In genomic region chr2:84757026-84757682, GRCm38 (mm10) we compare ENCODE assay signal across 22 mouse cellular contexts. TPM values are rescaled to one million over a fixed set of nuclear protein-coding genes. Genes with fewer than 3 reads are reported as not detected.
A peak's percentile ranks its signal among the peaks of the same experiment; 100 is the strongest.
DNase-seq lines count a peak whose midpoint lies in the region; ATAC-seq and TF ChIP-seq lines count a peak whose summit lies in the region.
"Had no signal": no experiment of that assay in that cellular context is flagged by ENCODE, and none has a peak within 500 bp of the region (broad histone marks: within the 10 kb centered on the region; RNA-seq: fewer than 3 reads in every experiment).

No protein-coding gene starts in this region.

- no peak for DNase-seq in kidney, adult 2 months
- DNase-seq in kidney, adult 9 months = no peak
- DNase-seq in ZHBTc4 (ENCODE audit: low read depth, low spot score) = peak; percentile 71
- DNase-seq in gastrocnemius, adult 2 months = no peak
- no peak for DNase-seq in urinary bladder, adult 18-20 months (ENCODE audit: low spot score in 2 of 2)
- DNase-seq in layer of hippocampus, adult 18-20 months (ENCODE audit: low spot score in 2 of 2) = no peak
- DNase-seq: adrenal gland, postnatal 10 days; cerebellum, adult 11-12 months; cerebellum, adult 9-10 months; cerebellum, postnatal 36 days; forebrain, postnatal 0 days; gastrocnemius, postnatal 25 days; heart, adult 11 months; heart, postnatal 4 days had no signal

- no peak for TF ChIP-seq POLR2A in kidney, adult 2 months (IDR thresholded peaks at IDR 0.05; ENCODE audit: low read depth, low read length)

- ATAC-seq in megakaryocyte, adult 5-6 weeks (ENCODE audit: poor library complexity, severe bottlenecking) = 0 out of 2 replicates have a peak, but pooled peaks have one; percentile 37
- ATAC-seq: forebrain, embryonic 13.5 days; forebrain, postnatal 0 days; Patski had no signal

- intact Hi-C loops in gastrocnemius, adult 2 months (cut with DNase I) = no loop called here

- no peaks in the 10 kb centered on the region for H3K36me3 ChIP-seq in kidney, adult 2 months (ENCODE audit: control insufficient read depth, insufficient read depth, low read length)
- no peaks in the 10 kb centered on the region for H3K36me3 ChIP-seq in E14TG2a.4 (ENCODE audit: insufficient read depth, low read length)
- H3K36me3 ChIP-seq: embryonic facial prominence, embryonic 10.5 days; heart, embryonic 13.5 days; hindbrain, embryonic 13.5 days; intestine, embryonic 15.5 days had no signal

- H3K9me3 ChIP-seq in E14TG2a.4 (ENCODE audit: low read length) = no peaks in the 10 kb centered on the region
- H3K9me3 ChIP-seq: embryonic facial prominence, embryonic 10.5 days; forebrain, embryonic 13.5 days; heart, embryonic 13.5 days; hindbrain, embryonic 13.5 days; intestine, embryonic 15.5 days had no signal

- no peak overlapping the region for H3K4me3 ChIP-seq in kidney, adult 2 months (ENCODE audit: insufficient read depth, low read depth, low read length)
- H3K4me3 ChIP-seq in E14TG2a.4 (replicated peaks; ENCODE audit: low read length) = 0 out of 2 replicates have a peak overlapping the region, but pooled peaks have one; percentile 21
- no peak overlapping the region for H3K4me3 ChIP-seq in gastrocnemius, adult 2 months
- H3K4me3 ChIP-seq: embryonic facial prominence, embryonic 10.5 days; forebrain, embryonic 13.5 days; heart, embryonic 13.5 days; hindbrain, embryonic 13.5 days; intestine, embryonic 15.5 days had no signal

- H3K27me3 ChIP-seq in kidney, adult 2 months (replicated peaks; ENCODE audit: control insufficient read depth, insufficient read depth, low read length) = no peaks in the 10 kb centered on the region
- H3K27me3 ChIP-seq in E14TG2a.4 (ENCODE audit: insufficient read depth, low read length) = no peaks in the 10 kb centered on the region
- H3K27me3 ChIP-seq: forebrain, embryonic 13.5 days; heart, embryonic 13.5 days; hindbrain, embryonic 13.5 days; intestine, embryonic 15.5 days had no signal

- peak overlapping the region; percentile 96 for H3K27ac ChIP-seq in kidney, adult 2 months (ENCODE audit: insufficient read depth, low read depth, low read length)
- H3K27ac ChIP-seq in gastrocnemius, adult 2 months = no peak overlapping the region
- H3K27ac ChIP-seq: embryonic facial prominence, embryonic 10.5 days; forebrain, embryonic 13.5 days; heart, embryonic 13.5 days; hindbrain, embryonic 13.5 days; intestine, embryonic 15.5 days had no signal

- H3K4me1 ChIP-seq in kidney, adult 2 months (ENCODE audit: control insufficient read depth, insufficient read depth, low read length) = peaks cover 17% of the 10 kb centered on the region; the same call in 1 of the 2 replicates
- H3K4me1 ChIP-seq in E14TG2a.4 (replicated peaks; ENCODE audit: low read depth, low read length) = peaks cover 40% of the 10 kb centered on the region
- H3K4me1 ChIP-seq: forebrain, embryonic 13.5 days; heart, embryonic 13.5 days; hindbrain, embryonic 13.5 days; intestine, embryonic 15.5 days had no signal

- no peak for TF ChIP-seq CTCF in kidney, adult 2 months (conservative IDR thresholded peaks at IDR 0.05; ENCODE audit: insufficient read depth, insufficient read length, low read depth, low read length)
- no peak for TF ChIP-seq CTCF in E14TG2a.4 (conservative IDR thresholded peaks at IDR 0.05; ENCODE audit: low read length)
- TF ChIP-seq CTCF in gastrocnemius, adult 2 months (IDR thresholded peaks at IDR 0.05) = no peak

- WGBS in kidney, adult 2 months = 67% methylated on average over 7 of the region's 7 CpGs

RNA-seq across cellular contexts. Expression of gene Gm19426, which starts 13.7 kb away (rescaled TPM):
- 2.0 TPM in 2 replicates for polyA plus RNA-seq in kidney, adult 2 months (2012; rRNA removed)
- not detected in 2 replicates for total RNA-seq in megakaryocyte, adult 5-6 weeks (2015)
- not detected in 2 replicates for total RNA-seq in megakaryocyte, adult 5-6 weeks (2017)
- not detected for total RNA-seq in gastrocnemius, adult 2 months (2021)
- total RNA-seq in layer of hippocampus, adult 18-20 months (2021) = 1 to 10 TPM; 1.9 to 2.5 TPM

RNA-seq across cellular contexts. Expression of gene Serping1, which starts 18.1 kb away (rescaled TPM):
- 232 and 288 TPM in 2 replicates for polyA plus RNA-seq in kidney, adult 2 months (2012; rRNA removed)
- total RNA-seq in megakaryocyte, adult 5-6 weeks (2015) = 1.5 and 2.1 TPM in 2 replicates
- total RNA-seq in megakaryocyte, adult 5-6 weeks (2017) = 0.94 and 2.2 TPM in 2 replicates
- 10 to 100 TPM; 52.3 to 82.6 TPM for total RNA-seq in gastrocnemius, adult 2 months (2021)
- 1 to 10 TPM; 5.9 to 7.5 TPM for total RNA-seq in layer of hippocampus, adult 18-20 months (2021)

RNA-seq across cellular contexts. Expression of gene Ypel4, which starts 23.3 kb away (rescaled TPM):
- 0.46 and 0.48 TPM in 2 replicates for polyA plus RNA-seq in kidney, adult 2 months (2012; rRNA removed)
- 0.16 and 0.82 TPM in 2 replicates for total RNA-seq in megakaryocyte, adult 5-6 weeks (2015)
- 0.40 and 0.69 TPM in 2 replicates for total RNA-seq in megakaryocyte, adult 5-6 weeks (2017)
- total RNA-seq in gastrocnemius, adult 2 months (2021) = under 1 TPM; 0.33 to 0.86 TPM
- total RNA-seq in layer of hippocampus, adult 18-20 months (2021) = 10 to 100 TPM; 81.2 to 84.9 TPM

RNA-seq across cellular contexts. Expression of gene Clp1, which starts 30.0 kb away (rescaled TPM):
- polyA plus RNA-seq in kidney, adult 2 months (2012; rRNA removed) = 9.3 and 11.1 TPM in 2 replicates
- total RNA-seq in megakaryocyte, adult 5-6 weeks (2015) = 33.1 and 34.5 TPM in 2 replicates
- 33.1 and 36.2 TPM in 2 replicates for total RNA-seq in megakaryocyte, adult 5-6 weeks (2017)
- total RNA-seq in gastrocnemius, adult 2 months (2021) = 1 to 10 TPM; 4.2 to 5.2 TPM
- total RNA-seq in layer of hippocampus, adult 18-20 months (2021) = 10 to 100 TPM; 10.7 to 11.7 TPM

RNA-seq across cellular contexts. Expression of gene Ube2l6, which starts 41.5 kb away (rescaled TPM):
- 18.1 and 24.1 TPM in 2 replicates for polyA plus RNA-seq in kidney, adult 2 months (2012; rRNA removed)
- total RNA-seq in megakaryocyte, adult 5-6 weeks (2015) = 23.7 and 27.7 TPM in 2 replicates
- total RNA-seq in megakaryocyte, adult 5-6 weeks (2017) = 25.2 and 31.5 TPM in 2 replicates
- 1 to 10 TPM; 2.0 to 3.8 TPM for total RNA-seq in gastrocnemius, adult 2 months (2021)
- total RNA-seq in layer of hippocampus, adult 18-20 months (2021) = 1 to 10 TPM; 4.8 to 5.9 TPM

Comparison
In these comparisons a context has a peak if more than half of its experiments do, and no peak if none do; other contexts are left out.
1. RNA of gene Serping1, which starts 18.1 kb away (total RNA-seq): 52.3 to 82.6 TPM in gastrocnemius, adult 2 months; 5.9 to 7.5 TPM in layer of hippocampus, adult 18-20 months and 0.94 to 2.2 TPM in megakaryocyte, adult 5-6 weeks; every median in the first group is over 4 times any median in the second.
2. RNA of gene Ypel4, which starts 23.3 kb away (total RNA-seq): 81.2 to 84.9 TPM in layer of hippocampus, adult 18-20 months; 0.33 to 0.86 TPM in gastrocnemius, adult 2 months and 0.16 to 0.82 TPM in megakaryocyte, adult 5-6 weeks; every median in the first group is over 10 times any median in the second.